Mouse (Mus musculus): ENCODE results near the gene Lmo1.
A peak's percentile ranks its signal among the peaks of the same experiment; 100 is the strongest.
"Not testable (repeated sequence)": the region's sequence is repeated elsewhere in the genome, so short reads cannot be mapped to it uniquely, and the experiment has no call there.

The Lmo1 gene

DNA sequence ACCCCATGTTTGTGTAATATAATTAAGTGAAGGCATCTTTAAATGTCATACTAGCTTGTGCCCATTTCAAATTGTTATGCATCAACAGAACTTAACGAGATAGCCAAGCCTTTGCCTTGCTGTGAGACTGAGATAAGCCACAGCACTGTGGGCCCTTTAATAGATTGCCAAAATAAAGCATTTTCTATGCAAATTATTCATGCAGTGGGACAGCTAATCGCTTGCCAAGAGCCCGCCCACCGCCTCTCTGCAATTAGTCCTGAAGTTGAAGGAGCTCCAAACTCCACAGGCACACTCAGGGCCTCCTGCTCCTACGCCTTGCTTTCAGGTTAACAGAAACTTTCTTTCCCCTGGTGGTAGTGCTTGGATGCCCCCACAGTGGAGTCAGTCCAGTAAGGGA is 64.0 kb downstream of the Lmo1 start:
- DNase-seq (ENCODE audit: low spot score), result peak; percentile 42

DNA sequence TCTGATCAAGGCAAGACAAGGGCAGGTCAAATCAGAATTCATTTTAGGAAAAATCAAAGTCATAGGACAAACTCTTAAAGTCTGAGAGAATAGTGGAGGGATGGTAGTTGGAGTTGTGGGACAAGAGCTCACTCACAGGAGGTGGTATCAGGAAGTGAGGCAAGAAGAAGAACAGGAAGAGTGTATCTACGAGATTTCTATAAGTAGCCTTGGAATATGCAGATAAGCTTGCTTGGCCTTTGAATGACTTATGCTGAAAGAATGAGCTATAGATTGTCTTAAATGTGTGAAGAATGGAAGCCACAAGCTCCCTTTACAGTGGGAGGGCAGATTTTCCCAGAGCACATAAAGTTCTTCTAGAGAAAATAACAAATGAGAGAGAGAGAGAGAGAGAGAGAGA is 70.1 kb downstream of the Lmo1 start:
- DNase-seq (ENCODE audit: low spot score), result no peak

DNA sequence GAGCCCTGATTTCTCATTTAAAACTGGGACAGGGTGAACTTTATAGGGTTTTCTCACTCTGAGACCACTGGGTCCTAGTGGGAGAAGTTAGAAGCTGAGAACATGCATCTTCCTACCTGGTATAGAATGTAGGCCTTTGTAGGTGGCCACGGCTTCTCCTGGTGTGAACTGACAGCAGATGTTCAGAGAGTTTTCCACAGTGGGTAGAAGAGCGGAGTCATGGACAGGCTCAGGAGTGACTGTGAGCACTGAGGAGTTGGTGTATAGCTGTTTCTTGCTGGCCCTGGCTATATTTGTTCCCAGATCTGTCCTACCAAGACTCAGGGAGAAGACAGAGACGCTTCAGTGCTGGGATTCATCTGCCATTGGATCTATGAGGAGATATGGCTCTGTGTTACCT is 73.8 kb downstream of the Lmo1 start:
- no peak for DNase-seq (ENCODE audit: low spot score)

DNA sequence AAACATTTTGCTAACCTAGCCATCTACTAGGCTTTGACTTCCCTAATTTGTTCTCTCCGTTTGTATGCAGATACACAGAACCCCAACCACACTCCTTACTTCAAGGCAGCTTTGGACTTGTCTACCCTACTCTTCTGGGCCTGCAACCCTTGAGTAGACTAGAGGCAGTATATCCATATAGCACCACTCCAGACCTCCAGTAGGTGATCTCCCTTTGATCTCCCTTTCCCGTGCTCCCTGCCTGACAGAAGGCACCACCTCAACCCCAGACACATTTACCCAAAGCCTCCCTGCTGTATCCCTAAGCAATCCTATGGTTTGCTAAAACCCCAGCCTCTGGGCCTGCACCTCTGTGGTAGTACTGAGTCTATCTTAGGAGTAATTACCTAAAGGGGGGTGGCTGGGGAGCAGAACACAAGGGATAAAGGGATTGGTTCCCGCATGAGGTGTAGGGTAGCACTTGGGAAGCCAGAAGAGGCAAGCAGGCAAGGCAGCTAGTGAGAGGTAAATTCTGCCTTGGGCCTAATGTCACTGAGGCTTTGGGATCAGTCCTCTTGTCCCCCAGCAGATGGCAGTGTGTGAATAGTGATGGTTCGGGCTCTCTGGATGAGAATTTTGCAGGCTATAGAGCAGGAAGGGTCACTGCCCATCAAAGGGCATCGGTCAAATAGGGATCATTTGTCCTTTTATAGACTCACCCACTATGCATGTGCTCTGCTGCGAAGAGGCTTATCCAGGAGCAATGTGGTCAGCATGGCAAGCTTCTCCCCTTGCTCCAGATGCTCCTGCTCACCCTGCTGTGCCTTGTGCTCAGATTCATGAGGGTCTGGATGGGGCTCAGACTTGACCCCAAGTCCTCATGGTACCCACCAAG is 76.6 kb downstream of the Lmo1 start:
- no peak for DNase-seq (ENCODE audit: low spot score)

DNA sequence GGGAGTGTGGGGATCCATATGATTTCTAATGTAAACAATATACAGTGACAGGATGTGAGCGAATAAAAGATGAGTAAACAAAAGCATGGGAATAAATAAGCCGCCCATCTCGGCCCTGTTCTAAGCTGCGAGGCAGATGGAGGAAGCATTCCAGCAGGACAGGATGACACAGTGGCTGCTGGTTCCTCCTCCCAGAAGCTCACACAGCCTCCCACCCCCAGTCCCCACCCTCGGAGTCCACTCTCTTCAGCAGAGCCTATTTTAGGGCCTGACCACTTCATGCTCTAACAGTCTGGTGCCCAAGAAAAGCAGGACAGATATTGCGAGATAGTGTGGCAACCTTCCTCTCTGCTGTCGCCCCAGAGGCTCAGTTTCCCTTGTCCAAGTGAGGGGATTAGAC is 77.8 kb downstream of the Lmo1 start:
- no peak for DNase-seq (ENCODE audit: low spot score)

DNA sequence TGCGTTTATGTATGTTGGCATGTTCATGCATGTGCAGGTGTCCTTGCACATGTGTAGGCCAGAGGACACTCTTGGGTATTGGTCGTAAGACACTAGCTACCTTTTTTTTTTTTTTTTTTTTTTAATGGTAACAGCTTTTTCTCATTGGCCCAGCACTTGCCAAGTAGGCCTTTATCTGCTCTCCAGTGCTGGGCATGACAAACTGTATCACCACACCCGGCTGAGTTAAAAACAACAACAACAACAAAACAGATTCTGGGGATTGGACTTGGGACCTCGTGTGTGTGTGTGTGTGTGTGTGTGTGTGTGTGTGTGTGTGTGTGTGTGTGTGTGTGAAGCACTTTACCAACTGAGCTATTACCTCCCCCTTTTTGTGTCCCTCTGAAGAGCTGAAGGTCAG is 78.4 kb downstream of the Lmo1 start:
- no peak for DNase-seq (ENCODE audit: low spot score)

DNA sequence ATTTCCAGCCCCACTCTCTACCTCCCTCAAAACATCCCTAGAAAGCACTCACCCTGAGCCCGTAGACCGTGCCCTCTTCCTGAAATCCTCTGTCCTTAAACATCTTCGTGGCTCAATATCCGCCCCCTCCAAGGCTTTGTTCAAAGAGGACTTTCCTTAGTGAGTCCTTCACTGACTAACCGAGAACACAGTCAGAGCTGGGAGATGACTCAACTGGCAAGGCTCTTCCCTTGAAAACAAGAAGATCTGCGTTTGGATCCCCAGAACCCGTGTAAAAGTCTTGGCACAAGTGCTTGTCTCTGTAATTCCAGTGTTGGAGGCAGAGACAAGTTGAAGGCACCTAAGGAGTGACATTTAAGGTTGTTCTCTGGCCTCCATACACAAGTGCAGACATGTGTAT is 80.7 kb downstream of the Lmo1 start:
- DNase-seq (ENCODE audit: low spot score), result no peak

DNA sequence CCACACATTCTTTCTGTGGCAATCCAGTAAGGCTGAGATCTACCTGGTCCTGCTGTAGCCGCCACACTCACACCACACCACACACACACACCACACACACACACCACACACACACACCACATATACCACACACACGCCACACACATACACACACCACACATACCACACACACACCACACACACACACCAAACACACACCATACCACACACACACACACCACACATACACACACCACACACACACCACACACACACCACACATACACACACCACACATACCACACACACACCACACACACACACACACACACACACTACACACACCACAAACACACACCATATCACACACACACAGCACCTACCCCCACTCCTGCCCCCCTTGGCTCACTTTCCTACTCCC is 83.7 kb downstream of the Lmo1 start:
- not testable (repeated sequence) for DNase-seq (ENCODE audit: low spot score)
